Mouse (Mus musculus): ENCODE measurements around the gene Zfp472. TPM values are rescaled to one million over a fixed set of nuclear protein-coding genes. Genes with fewer than 3 reads are reported as not detected.
"Not testable (repeated sequence)": the region's sequence is repeated elsewhere in the genome, so short reads cannot be mapped to it uniquely, and the experiment has no call there.

The Zfp472 gene
- total RNA-seq, 2 experiments from 2014 or later, result 1.3 to 1.5 TPM

- DNase-seq, result peak; percentile 59 to 68
- intact Hi-C loops (cut with DNase I), result no loop called here
Measured at GRCm38 (mm10) chr17:32992699-32993474, 27.3 kb downstream of the Zfp472 start, which contains the start of gene Zfp952. Gene Zfp952, plus strand, starts transcription at chr17:32993129.

- intact Hi-C loops (cut with DNase I), result no loop called here
- DNase-seq, result no peak
Measured at GRCm38 (mm10) chr17:32998492-32998891, 32.9 kb downstream of the Zfp472 start.

GRCm38 (mm10) chr17:33008337-33008736 is 42.7 kb downstream of the Zfp472 start:
- intact Hi-C loops (cut with DNase I), result no loop called here
- DNase-seq, result no peak

GRCm38 (mm10) chr17:33020434-33020833 is 54.8 kb downstream of the Zfp472 start:
- DNase-seq; intact Hi-C loops (cut with DNase I): not testable (repeated sequence)

Other genes starting within 250 kb of the Zfp472 start
- 10 to 100 TPM; 16.9 to 21.8 TPM for gene Zfp871, start 177.5 kb upstream of the Zfp472 start, total RNA-seq (2021)
- under 1 TPM; 0.08 to 0.10 TPM for gene Zfp811, start 155.9 kb upstream of the Zfp472 start, total RNA-seq (2021)
- gene Zfp799, start 135.6 kb upstream of the Zfp472 start, total RNA-seq (2021), result 1 to 10 TPM; 5.5 to 5.8 TPM
- gene Zfp870, start 74.2 kb upstream of the Zfp472 start, total RNA-seq (2021), result 1 to 10 TPM; 3.8 to 6.8 TPM
- gene Cyp4f14, start 48.5 kb upstream of the Zfp472 start, total RNA-seq (2021), result under 1 TPM in 1 of 2 experiments, not detected in 1; 0.27 TPM
- 10 to 100 TPM in 1 of 2 experiments, 1 to 10 TPM in 1; 8.6 to 10.8 TPM for gene Cyp4f13, start 18.4 kb upstream of the Zfp472 start, total RNA-seq (2021)
- gene Zfp952, start 27.3 kb downstream of the Zfp472 start, total RNA-seq (2021), result 1 to 10 TPM; 3.1 to 5.4 TPM
- 1 to 10 TPM; 1.5 to 2.4 TPM for gene Zfp763, start 67.6 kb downstream of the Zfp472 start, total RNA-seq (2021)
- not detected for gene 4921501E09Rik, start 102.2 kb downstream of the Zfp472 start, total RNA-seq (2021)
- 1 to 10 TPM; 3.1 to 4.8 TPM for gene Zfp563, start 123.5 kb downstream of the Zfp472 start, total RNA-seq (2021)
- under 1 TPM; 0.07 to 0.20 TPM for gene Morc2b, start 173.9 kb downstream of the Zfp472 start, total RNA-seq (2021)
- gene Olfr55, start 202.6 kb downstream of the Zfp472 start, total RNA-seq (2021), result not detected
- not detected for gene Olfr239, start 225.5 kb downstream of the Zfp472 start, total RNA-seq (2021)